Mouse (Mus musculus) liver, embryonic 14.5 days (tissue): ENCODE data around the gene Pknox2.

Source experiments
- CTCF ChIP-seq: IDR thresholded peaks from 2 replicates; pipeline ENCODE4 v1.5.1; 2016; ENCODE audit warnings: antibody characterized with exemption, low read depth, control low read depth
- EP300 ChIP-seq: IDR thresholded peaks from 2 replicates; pipeline ENCODE4 v1.6.1; 2016; ENCODE audit warnings: antibody characterized with exemption, low read depth

- TF ChIP-seq CTCF (no peak), EP300 (no peak)
These were observed 99.7 kb downstream of the Pknox2 start for GRCm38 (mm10) chr9:37047490-37047889.
